Mouse (Mus musculus) midbrain, embryonic 13.5 days (tissue): ENCODE measurements around the gene Trim44. TPM values are rescaled to one million over a fixed set of nuclear protein-coding genes. Genes with fewer than 3 reads are reported as not detected.

Experiments used
- ATAC-seq: fragments of 200-750 bp; cut with Nextera tagmentation; 2 replicates; pipeline ENCODE4 v1.8.0; 2017; ENCODE audit warnings: mild to moderate bottlenecking, moderate TSS enrichment, moderate library complexity
- H3K27ac ChIP-seq: fragments of 300-500 bp; sonication (generic); 2 replicates; pipeline ENCODE4 v1.5.1; 2015; ENCODE audit warnings: inconsistent platforms, mild to moderate bottlenecking, moderate library complexity
- H3K27me3 ChIP-seq: fragments of 300-500 bp; sonication (generic); 2 replicates; pipeline ENCODE4 v1.6.1; 2015; ENCODE audit warnings: mild to moderate bottlenecking, inconsistent platforms
- H3K36me3 ChIP-seq: fragments of 300-500 bp; sonication (generic); 2 replicates; pipeline ENCODE4 v1.6.1; 2015; ENCODE audit warnings: mild to moderate bottlenecking, inconsistent platforms
- H3K4me1 ChIP-seq: fragments of 300-500 bp; sonication (generic); replicated peaks from 2 replicates; pipeline ENCODE4 v1.6.1; 2015; ENCODE audit warnings: inconsistent platforms
- H3K4me2 ChIP-seq: fragments of 300-500 bp; sonication (generic); replicated peaks from 2 replicates; pipeline ENCODE4 v1.6.1; 2015; ENCODE audit warnings: moderate library complexity, mild to moderate bottlenecking, inconsistent platforms
- H3K4me3 ChIP-seq: fragments of 300-500 bp; sonication (generic); replicated peaks from 2 replicates; pipeline ENCODE4 v1.5.1; 2015; ENCODE audit warnings: mild to moderate bottlenecking, inconsistent platforms
- H3K9ac ChIP-seq: fragments of 300-500 bp; sonication (generic); replicated peaks from 2 replicates; pipeline ENCODE4 v1.6.1; 2015; ENCODE audit warnings: mild to moderate bottlenecking, inconsistent platforms
- H3K9me3 ChIP-seq: fragments of 300-500 bp; sonication (generic); 2 replicates; pipeline ENCODE4 v1.6.1; 2016; ENCODE audit warnings: mild to moderate bottlenecking, inconsistent platforms
- WGBS: fragments of 180-500 bp; shearing (Covaris S2); methylation state at CpG from one replicate; pipeline ENCODE4 v1.1.7; 2015; 5-methylcytosine and 5-hydroxymethylcytosine counted together
- polyA plus RNA-seq: library from polyadenylated mRNA; unstranded; fragments of >200 nt; fragmentation: Nextera tagmentation; extraction: Ambion mirVana; gene quantifications from 2 replicates; pipeline ENCODE4 v1.2.1, GENCODE M21; 2015

The Trim44 gene
- polyA plus RNA-seq, 1 experiment from 2014 or later, result 49.7 TPM

- Histone ChIP-seq H3K36me3 (peaks cover 15% of the 10 kb centered on the region), H3K27ac (no peak overlapping the region), H3K9ac (no peak overlapping the region), H3K27me3 (no peaks in the 10 kb centered on the region), H3K4me1 (no peaks in the 10 kb centered on the region), H3K4me3 (no peak overlapping the region), H3K9me3 (no peaks in the 10 kb centered on the region), H3K4me2 (no peak overlapping the region)
- 92% methylated on average over 1 of the region's 1 CpGs for WGBS
- no peak for ATAC-seq
These were observed 105.1 kb downstream of the Trim44 start for GRCm38 (mm10) chr2:102302532-102302931.

- no peak for ATAC-seq
- no peaks in the 10 kb centered on the region for H3K36me3 ChIP-seq
- no peaks in the 10 kb centered on the region for H3K9me3 ChIP-seq
- no peak overlapping the region for H3K4me2 ChIP-seq
- WGBS, result 30% methylated on average over 6 of the region's 6 CpGs
- H3K4me3 ChIP-seq, result no peak overlapping the region
- H3K27me3 ChIP-seq, result no peaks in the 10 kb centered on the region
- H3K4me1 ChIP-seq, result peaks cover 8% of the 10 kb centered on the region
- no peak overlapping the region for H3K27ac ChIP-seq
- no peak overlapping the region for H3K9ac ChIP-seq
These were observed 112.8 kb downstream of the Trim44 start for GRCm38 (mm10) chr2:102294827-102295270.

- Histone ChIP-seq H3K9ac (no peak overlapping the region), H3K27ac (no peak overlapping the region), H3K9me3 (no peaks in the 10 kb centered on the region), H3K4me2 (no peak overlapping the region), H3K4me1 (peaks cover 8% of the 10 kb centered on the region), H3K27me3 (no peaks in the 10 kb centered on the region), H3K36me3 (no peaks in the 10 kb centered on the region), H3K4me3 (no peak overlapping the region)
- no peak for ATAC-seq
- WGBS, result 75% methylated on average over 1 of the region's 1 CpGs
These were observed 114.4 kb downstream of the Trim44 start for GRCm38 (mm10) chr2:102293181-102293580.

- no peaks in the 10 kb centered on the region for H3K36me3 ChIP-seq
- H3K9me3 ChIP-seq, result no peaks in the 10 kb centered on the region
- WGBS, result 65% methylated on average over 1 of the region's 1 CpGs
- H3K9ac ChIP-seq, result no peak overlapping the region
- no peak overlapping the region for H3K4me2 ChIP-seq
- no peak for ATAC-seq
- H3K4me3 ChIP-seq, result no peak overlapping the region
- no peaks in the 10 kb centered on the region for H3K27me3 ChIP-seq
- H3K27ac ChIP-seq, result no peak overlapping the region
- H3K4me1 ChIP-seq, result peaks cover 8% of the 10 kb centered on the region
These were observed 115.6 kb downstream of the Trim44 start for GRCm38 (mm10) chr2:102292051-102292450.

- no peak overlapping the region for H3K9ac ChIP-seq
- no peak for ATAC-seq
- WGBS, result 86% methylated on average over 2 of the region's 2 CpGs
- H3K9me3 ChIP-seq, result no peaks in the 10 kb centered on the region
- peaks cover 8% of the 10 kb centered on the region for H3K4me1 ChIP-seq
- no peak overlapping the region for H3K27ac ChIP-seq
- no peaks in the 10 kb centered on the region for H3K27me3 ChIP-seq
- H3K4me2 ChIP-seq, result no peak overlapping the region
- no peak overlapping the region for H3K4me3 ChIP-seq
- H3K36me3 ChIP-seq, result no peaks in the 10 kb centered on the region
These were observed 116.1 kb downstream of the Trim44 start for GRCm38 (mm10) chr2:102291533-102291932.

GRCm38 (mm10) chr2:102290041-102290440, 117.6 kb downstream of the Trim44 start:
- no peaks in the 10 kb centered on the region for H3K9me3 ChIP-seq
- WGBS, result 71% methylated on average over 5 of the region's 5 CpGs
- H3K9ac ChIP-seq, result no peak overlapping the region
- H3K27me3 ChIP-seq, result no peaks in the 10 kb centered on the region
- no peak overlapping the region for H3K27ac ChIP-seq
- no peak overlapping the region for H3K4me3 ChIP-seq
- H3K4me2 ChIP-seq, result no peak overlapping the region
- peaks cover 5% of the 10 kb centered on the region for H3K4me1 ChIP-seq
- no peaks in the 10 kb centered on the region for H3K36me3 ChIP-seq
- peak; percentile 63 for ATAC-seq

- Histone ChIP-seq H3K4me3 (no peak overlapping the region), H3K4me1 (no peaks in the 10 kb centered on the region), H3K27me3 (no peaks in the 10 kb centered on the region), H3K27ac (no peak overlapping the region), H3K9me3 (no peaks in the 10 kb centered on the region), H3K36me3 (no peaks in the 10 kb centered on the region), H3K4me2 (no peak overlapping the region), H3K9ac (no peak overlapping the region)
- 92% methylated on average over 5 of the region's 5 CpGs for WGBS
- no peak for ATAC-seq
These were observed 119.0 kb downstream of the Trim44 start for GRCm38 (mm10) chr2:102288676-102289075.

GRCm38 (mm10) chr2:102287369-102287768, 120.3 kb downstream of the Trim44 start:
- Histone ChIP-seq H3K27me3 (no peaks in the 10 kb centered on the region), H3K9ac (no peak overlapping the region), H3K36me3 (no peaks in the 10 kb centered on the region), H3K27ac (no peak overlapping the region), H3K4me1 (no peaks in the 10 kb centered on the region), H3K4me2 (no peak overlapping the region), H3K4me3 (no peak overlapping the region), H3K9me3 (no peaks in the 10 kb centered on the region)
- WGBS, result 58% methylated on average over 3 of the region's 3 CpGs
- ATAC-seq, result no peak

- Histone ChIP-seq H3K36me3 (no peaks in the 10 kb centered on the region), H3K4me2 (no peak overlapping the region), H3K9ac (no peak overlapping the region), H3K4me3 (no peak overlapping the region), H3K27me3 (no peaks in the 10 kb centered on the region), H3K4me1 (peaks cover 10% of the 10 kb centered on the region), H3K27ac (no peak overlapping the region), H3K9me3 (no peaks in the 10 kb centered on the region)
- no peak for ATAC-seq
- 90% methylated on average over 7 of the region's 7 CpGs for WGBS
These were observed 125.5 kb downstream of the Trim44 start for GRCm38 (mm10) chr2:102282081-102282480.

GRCm38 (mm10) chr2:102279779-102280178, 127.8 kb downstream of the Trim44 start:
- Histone ChIP-seq H3K4me1 (peaks cover 15% of the 10 kb centered on the region), H3K4me3 (no peak overlapping the region), H3K27me3 (no peaks in the 10 kb centered on the region), H3K36me3 (no peaks in the 10 kb centered on the region), H3K9ac (no peak overlapping the region), H3K9me3 (no peaks in the 10 kb centered on the region), H3K4me2 (no peak overlapping the region), H3K27ac (no peak overlapping the region)
- 61% methylated on average over 7 of the region's 7 CpGs for WGBS
- ATAC-seq, result no peak

- Histone ChIP-seq H3K4me1 (peaks cover 15% of the 10 kb centered on the region), H3K4me3 (no peak overlapping the region), H3K27me3 (no peaks in the 10 kb centered on the region), H3K27ac (no peak overlapping the region), H3K4me2 (no peak overlapping the region), H3K9me3 (no peaks in the 10 kb centered on the region), H3K9ac (no peak overlapping the region), H3K36me3 (no peaks in the 10 kb centered on the region)
- WGBS, result 26% methylated on average over 1 of the region's 1 CpGs
- ATAC-seq, result no peak
These were observed 129.7 kb downstream of the Trim44 start for GRCm38 (mm10) chr2:102277946-102278345.

GRCm38 (mm10) chr2:102273280-102273679, 134.3 kb downstream of the Trim44 start:
- no peaks in the 10 kb centered on the region for H3K9me3 ChIP-seq
- no peak overlapping the region for H3K4me3 ChIP-seq
- no peaks in the 10 kb centered on the region for H3K27me3 ChIP-seq
- H3K27ac ChIP-seq, result no peak overlapping the region
- H3K9ac ChIP-seq, result no peak overlapping the region
- no peak for ATAC-seq
- H3K4me1 ChIP-seq, result peaks cover 15% of the 10 kb centered on the region
- WGBS, result 91% methylated on average over 7 of the region's 7 CpGs
- H3K36me3 ChIP-seq, result no peaks in the 10 kb centered on the region
- no peak overlapping the region for H3K4me2 ChIP-seq

- Histone ChIP-seq H3K27ac (no peak overlapping the region), H3K4me2 (no peak overlapping the region), H3K9ac (no peak overlapping the region), H3K36me3 (no peaks in the 10 kb centered on the region), H3K27me3 (no peaks in the 10 kb centered on the region), H3K4me3 (no peak overlapping the region), H3K9me3 (no peaks in the 10 kb centered on the region), H3K4me1 (no peaks in the 10 kb centered on the region)
- WGBS, result 63% methylated on average over 13 of the region's 13 CpGs
- no peak for ATAC-seq
These were observed 139.9 kb downstream of the Trim44 start for GRCm38 (mm10) chr2:102267582-102268339.
